Mouse (Mus musculus): ENCODE measurements around the gene Slc38a4.

DNA sequence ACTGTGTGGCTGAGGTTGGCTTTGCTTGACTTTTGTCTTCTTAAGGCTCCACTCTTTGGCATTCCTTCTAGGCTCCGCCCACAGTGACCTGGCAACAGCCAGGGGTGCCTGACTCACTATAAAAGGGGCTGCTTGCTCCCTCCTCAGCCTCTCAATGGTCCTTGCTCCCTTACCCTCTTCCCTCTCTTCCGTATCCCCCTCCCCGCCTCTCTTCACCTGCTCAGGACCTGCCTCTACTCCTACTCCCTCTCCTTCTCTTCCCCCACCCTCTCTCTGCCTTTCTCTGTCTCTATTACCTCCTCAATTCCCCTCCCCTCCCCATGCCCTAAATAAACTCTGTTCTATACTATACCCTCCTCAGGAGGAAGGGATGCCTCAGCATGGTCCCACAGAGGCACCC is 20.3 kb upstream of the Slc38a4 start:
- TF ChIP-seq EP300 (IDR thresholded peaks at IDR 0.05; ENCODE audit: low read depth) (no peak), CTCF (IDR thresholded peaks at IDR 0.05; ENCODE audit: low read depth) (no peak)

All from heart, postnatal 0 days (tissue).